Mouse (Mus musculus): ENCODE measurements around the gene Clec16a.

Gene Clec16a

GRCm38 (mm10) chr16:10783883-10784792, 239.0 kb downstream of the Clec16a start:
- ChIA-PET POLR2A (interaction anchor here in 3 of 4 experiments (0.7 to 3.2 kb wide), 9 partner anchors 51 to 254 kb away, joined by 3 to 11 read pairs (median 4); partner anchors contain the start of genes Dexi (in 1 of the 3) and Rmi2 (in 1 of the 3)), CTCF (interaction anchor here in 3 of 4 experiments (0.5 to 4.9 kb wide), 6 partner anchors 44 to 218 kb away, joined by 3 to 31 read pairs (median 7); no protein-coding TSS in a partner anchor)

DNA sequence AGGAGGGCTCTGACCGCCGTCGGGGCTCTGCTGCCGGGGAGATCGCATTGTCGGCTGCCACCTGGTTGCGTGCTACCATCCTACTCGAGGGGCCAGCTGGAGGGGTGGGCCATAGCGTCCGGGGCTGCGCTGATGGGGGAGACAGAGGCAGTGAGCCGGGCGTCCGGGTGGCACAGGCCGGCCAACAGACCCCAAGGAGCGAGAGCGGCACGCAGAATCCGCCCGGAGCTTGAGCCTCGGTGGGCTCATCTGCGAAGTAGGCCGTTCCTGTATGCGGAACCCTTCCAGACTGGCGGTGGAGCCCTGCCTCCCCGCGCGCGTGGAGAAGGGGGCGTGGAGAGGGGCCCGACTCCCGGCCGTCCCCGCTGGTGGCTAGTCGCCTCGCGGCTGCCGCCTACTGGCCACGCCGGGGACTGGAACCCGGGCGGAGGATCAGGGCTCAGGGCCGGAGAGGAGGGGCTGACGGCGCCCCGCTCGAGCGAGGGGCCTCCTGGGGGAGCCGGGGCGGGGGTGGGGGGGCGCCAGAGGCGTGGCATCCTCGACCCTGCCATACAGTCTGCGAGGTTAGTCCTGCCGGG, 239.7 kb downstream of the Clec16a start:
- ChIA-PET CTCF (interaction anchor here (0.5 to 4.9 kb wide), 16 partner anchors 10 to 330 kb away, joined by 3 to 31 read pairs (median 4); partner anchors contain the start of gene Dexi (in 1 of the 4)), POLR2A (interaction anchor here in 3 of 4 experiments (0.7 to 3.2 kb wide), 16 partner anchors 9 to 373 kb away, joined by 3 to 12 read pairs (median 4); partner anchors contain the start of genes Ciita (in 1 of the 3), Dexi (in 1 of the 3), Nubp1 (in 1 of the 3) and Rmi2 (in 1 of the 3))

- CTCF ChIA-PET: interaction anchor here (0.5 to 4.9 kb wide), 57 partner anchors 8 to 1058 kb away, joined by 3 to 31 read pairs (median 4); partner anchors contain the start of genes Dexi (in 1 of the 4), Prm1 (in 1 of the 4) and Rmi2 (in 1 of the 4)
- POLR2A ChIA-PET: interaction anchor here in 3 of 4 experiments (0.7 to 3.2 kb wide), 41 partner anchors 8 to 593 kb away, joined by 3 to 13 read pairs (median 4); partner anchors contain the start of genes Rmi2 (in 2 of the 3), Atf7ip2 (in 1 of the 3), Ciita (in 1 of the 3) and Dexi (in 1 of the 3)
Observed at GRCm38 (mm10) chr16:10785371-10786231, 240.5 kb downstream of the Clec16a start, which contains the start of gene Socs1. Gene Socs1 (minus strand): TSS chr16:10785536.

- ChIA-PET POLR2A (interaction anchor here in 3 of 4 experiments (0.7 to 3.2 kb wide), 36 partner anchors 8 to 593 kb away, joined by 3 to 13 read pairs (median 4); partner anchors contain the start of genes Rmi2 (in 2 of the 3), Atf7ip2 (in 1 of the 3), Ciita (in 1 of the 3) and Dexi (in 1 of the 3)), CTCF (interaction anchor here (0.5 to 4.9 kb wide), 55 partner anchors 9 to 1057 kb away, joined by 3 to 31 read pairs (median 4); partner anchors contain the start of genes Prm1 (in 1 of the 4), Prm2 (in 1 of the 4) and Rmi2 (in 1 of the 4))
Observed at GRCm38 (mm10) chr16:10786288-10786687, 241.1 kb downstream of the Clec16a start.

DNA sequence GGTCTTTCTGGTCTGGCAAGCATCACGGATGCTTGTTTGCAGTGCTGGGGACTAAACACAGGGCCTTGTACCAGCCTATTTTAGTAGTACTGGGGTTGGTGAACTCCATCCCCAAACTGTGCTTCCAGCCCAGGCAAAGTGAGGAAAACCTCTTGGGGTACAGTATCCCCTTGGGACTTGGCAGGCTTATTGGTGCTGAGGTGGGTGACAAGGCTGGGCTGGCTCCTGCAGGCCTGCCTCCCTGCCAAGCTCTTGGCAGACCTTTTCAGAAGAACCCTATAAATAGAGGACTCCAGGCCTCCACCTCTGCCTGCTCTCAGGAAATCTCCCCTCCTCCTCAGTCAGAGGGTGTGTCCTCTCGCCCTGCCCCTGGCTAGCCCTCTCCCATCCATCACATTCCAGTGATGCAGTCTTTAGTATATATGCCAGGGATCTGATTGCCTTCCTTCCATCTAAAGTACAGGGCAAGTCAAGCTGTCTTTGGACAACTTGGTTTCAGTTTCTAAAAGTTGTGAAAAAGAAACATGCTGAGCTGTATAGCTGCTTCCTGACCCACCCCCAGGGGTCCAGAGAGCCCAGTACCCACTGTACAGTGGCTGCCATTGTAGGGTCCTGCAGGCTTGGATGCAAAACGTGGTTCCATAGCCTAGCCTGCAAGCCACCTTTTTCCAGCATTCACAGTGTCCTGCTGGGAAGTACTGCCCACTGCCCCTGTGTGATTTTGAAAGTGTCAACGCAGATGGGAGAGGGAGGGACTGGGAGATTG, 241.8 kb downstream of the Clec16a start:
- POLR2A ChIA-PET: interaction anchor here (0.7 to 3.2 kb wide), 34 partner anchors 7 to 594 kb away, joined by 3 to 13 read pairs (median 4); partner anchors contain the start of genes Rmi2 (in 3 of the 4), Atf7ip2 (in 1 of the 4), Ciita (in 1 of the 4) and Dexi (in 1 of the 4)
- CTCF ChIA-PET: interaction anchor here (0.5 to 4.9 kb wide), 47 partner anchors 9 to 285 kb away, joined by 3 to 31 read pairs (median 4); partner anchors contain the start of genes Prm1 (in 1 of the 4), Prm2 (in 1 of the 4) and Rmi2 (in 1 of the 4)

GRCm38 (mm10) chr16:10787548-10788058, 242.5 kb downstream of the Clec16a start:
- POLR2A ChIA-PET: interaction anchor here (0.7 to 2.7 kb wide), 6 partner anchors 10 to 139 kb away, joined by 3 to 6 read pairs (median 3); partner anchors contain the start of gene Rmi2 (in 1 of the 4)
- CTCF ChIA-PET: interaction anchor here (0.6 to 4.9 kb wide), 17 partner anchors 20 to 219 kb away, joined by 3 to 31 read pairs (median 3); no protein-coding TSS in a partner anchor

- POLR2A ChIA-PET: interaction anchor here (0.7 to 2.7 kb wide), 10 partner anchors 10 to 217 kb away, joined by 3 to 6 read pairs (median 3); partner anchors contain the start of gene Rmi2 (in 1 of the 4)
- CTCF ChIA-PET: interaction anchor here (0.6 to 4.9 kb wide), 18 partner anchors 21 to 222 kb away, joined by 3 to 31 read pairs (median 3); no protein-coding TSS in a partner anchor
Observed at GRCm38 (mm10) chr16:10788271-10788670, 243.1 kb downstream of the Clec16a start, which contains the start of gene Tnp2. Gene Tnp2 (minus strand): TSS chr16:10788660.

DNA sequence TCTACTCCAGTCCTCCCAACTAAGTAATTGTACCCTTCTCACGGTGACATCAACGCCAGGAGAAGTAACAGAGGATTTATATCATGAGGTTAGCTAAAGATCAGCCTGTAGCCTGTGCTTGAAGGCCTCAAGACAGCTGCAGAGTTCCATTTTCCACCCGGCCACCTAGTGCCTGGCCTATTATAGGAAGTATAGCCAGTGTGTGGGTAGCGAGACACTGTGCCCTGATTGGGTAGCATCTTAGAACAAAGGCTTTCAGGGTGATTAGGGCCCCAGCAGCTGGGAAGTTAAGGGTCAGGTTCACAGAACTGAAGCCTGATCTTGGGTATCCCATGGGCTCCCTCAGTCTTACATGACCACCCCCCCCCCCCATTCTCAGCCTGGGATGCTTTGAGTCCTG, 243.7 kb downstream of the Clec16a start:
- ChIA-PET CTCF (interaction anchor here in 2 of 4 experiments (1.0 to 4.9 kb wide), 6 partner anchors 22 to 223 kb away, joined by 3 to 31 read pairs (median 4); no protein-coding TSS in a partner anchor), POLR2A (interaction anchor here in 3 of 4 experiments (0.7 to 2.7 kb wide), 6 partner anchors 22 to 217 kb away, joined by 3 to 6 read pairs (median 3); partner anchors contain the start of gene Rmi2 (in 1 of the 3))

GRCm38 (mm10) chr16:10790702-10791101, 245.6 kb downstream of the Clec16a start, which contains the start of gene Prm3:
Gene Prm3 (minus strand): TSS chr16:10790914.
- CTCF ChIA-PET: interaction anchor here (0.6 to 1.1 kb wide), 8 partner anchors 12 to 244 kb away, joined by 3 to 4 read pairs (median 3); no protein-coding TSS in a partner anchor
- POLR2A ChIA-PET: interaction anchor here in 1 of 4 experiments (0.8 kb wide), 1 partner anchor 217 kb away, joined by 3 read pairs; no protein-coding TSS in a partner anchor
